Mouse (Mus musculus) brain, embryonic 14.5 days (tissue): ENCODE measurements around the gene Fut9. TPM values are rescaled to one million over a fixed set of nuclear protein-coding genes. Genes with fewer than 3 reads are reported as not detected.

Experiments
- DNase-seq: peaks from one replicate; pipeline ENCODE4 v3.0.0-alpha.2; 2011; ENCODE audit warnings: low read depth
- CTCF ChIP-seq: fragments of 200-500 bp; IDR thresholded peaks from 2 replicates; pipeline ENCODE4 v1.5.1; 2012; ENCODE audit warnings: inconsistent platforms, mild to moderate bottlenecking, moderate library complexity, borderline replicate concordance; ENCODE audit not compliant: insufficient read depth, insufficient read length; ENCODE audit errors: extremely low read depth
- POLR2A ChIP-seq: fragments of 200-500 bp; IDR thresholded peaks from 2 replicates; pipeline ENCODE4 v1.6.1; 2012; ENCODE audit warnings: mild to moderate bottlenecking, inconsistent platforms, borderline replicate concordance; ENCODE audit not compliant: poor library complexity, insufficient read depth, insufficient read length, severe bottlenecking; ENCODE audit errors: extremely low read depth
- polyA plus RNA-seq: library from polyadenylated mRNA; depleted of rRNA; stranded (reverse); fragments of >200 nt; gene quantifications from 2 replicates; pipeline ENCODE4 v1.2.3, GENCODE M21; 2012

Fut9 gene
- polyA plus RNA-seq, 1 experiment, result 7.6 TPM

GRCm38 (mm10) chr4:25757909-25758548, 42.0 kb downstream of the Fut9 start:
- DNase-seq, result peak; percentile 60
- TF ChIP-seq POLR2A, result no peak
- TF ChIP-seq CTCF, result no peak

- TF ChIP-seq CTCF (no peak), POLR2A (no peak)
- peak; percentile 40 for DNase-seq
Observed at GRCm38 (mm10) chr4:25741553-25741952, 58.5 kb downstream of the Fut9 start.

- TF ChIP-seq CTCF, result no peak
Observed at GRCm38 (mm10) chr4:25738782-25739181, 61.3 kb downstream of the Fut9 start.

GRCm38 (mm10) chr4:25721576-25721975, 78.5 kb downstream of the Fut9 start:
- DNase-seq, result no peak
- TF ChIP-seq POLR2A (no peak), CTCF (no peak)

More at GRCm38 (mm10) chr4:25738782-25739181, 61.3 kb downstream of the Fut9 start:
- DNase-seq, result no peak

- TF ChIP-seq CTCF, result no peak
- TF ChIP-seq POLR2A, result no peak
- peak; percentile 37 for DNase-seq
Observed at GRCm38 (mm10) chr4:25713907-25714306, 86.1 kb downstream of the Fut9 start.

- TF ChIP-seq CTCF (peak; percentile 37; the same call in 1 of the 2 replicates), POLR2A (no peak)
- DNase-seq, result no peak
Observed at GRCm38 (mm10) chr4:25684976-25685375, 115.1 kb downstream of the Fut9 start.

GRCm38 (mm10) chr4:25664196-25664595, 135.8 kb downstream of the Fut9 start:
- TF ChIP-seq POLR2A (no peak), CTCF (no peak)
- no peak for DNase-seq

- DNase-seq, result no peak
- TF ChIP-seq CTCF (no peak), POLR2A (no peak)
Observed at GRCm38 (mm10) chr4:25661204-25661727, 138.8 kb downstream of the Fut9 start.

- DNase-seq, result no peak
- TF ChIP-seq CTCF, result no peak
- no peak for TF ChIP-seq POLR2A
Observed at GRCm38 (mm10) chr4:25658792-25659191, 141.3 kb downstream of the Fut9 start.

GRCm38 (mm10) chr4:25651902-25652301, 148.1 kb downstream of the Fut9 start:
- TF ChIP-seq POLR2A, result no peak
- DNase-seq, result no peak

GRCm38 (mm10) chr4:25648107-25648506, 151.9 kb downstream of the Fut9 start:
- no peak for DNase-seq
- TF ChIP-seq CTCF (no peak), POLR2A (no peak)

GRCm38 (mm10) chr4:25647593-25647992, 152.5 kb downstream of the Fut9 start:
- no peak for TF ChIP-seq CTCF
- no peak for TF ChIP-seq POLR2A
- DNase-seq, result no peak
